Mouse (Mus musculus) layer of hippocampus, postnatal 36 days (tissue): ENCODE data around the gene Pop5. TPM values are rescaled to one million over a fixed set of nuclear protein-coding genes. Genes with fewer than 3 reads are reported as not detected.

Source experiments
- DNase-seq, 2 experiments: peaks; one replicate each; pipeline ENCODE4 v3.0.0; 2022
- total RNA-seq, 2 experiments: library from RNA; stranded (reverse); gene quantifications; 2 replicates each; pipeline ENCODE4 v1.2.3; 2021

Pop5 gene
- 100 to 1,000 TPM; 117 to 122 TPM for total RNA-seq

GRCm38 (mm10) chr5:115235786-115236263 lies at the start of gene Pop5:
Gene Pop5, plus strand, starts transcription at chr5:115235836.
- peak; percentile 87 to 91 for DNase-seq

GRCm38 (mm10) chr5:115186371-115187073 lies 49.1 kb upstream of the Pop5 start:
- DNase-seq, result peak; percentile 27 to 37

GRCm38 (mm10) chr5:115187188-115188131 lies 48.2 kb upstream of the Pop5 start:
- DNase-seq, result peak; percentile 85 to 89

GRCm38 (mm10) chr5:115188824-115189223 lies 46.8 kb upstream of the Pop5 start:
- DNase-seq, result no peak

GRCm38 (mm10) chr5:115190081-115190480 lies 45.6 kb upstream of the Pop5 start:
- no peak for DNase-seq

GRCm38 (mm10) chr5:115191880-115192827 lies 43.5 kb upstream of the Pop5 start:
- DNase-seq, result no peak

- no peak for DNase-seq
These were observed 42.8 kb upstream of the Pop5 start for GRCm38 (mm10) chr5:115192828-115193195.

- peak in 1 of 2 experiments; percentile 31 for DNase-seq
These were observed 42.4 kb upstream of the Pop5 start for GRCm38 (mm10) chr5:115193226-115193625.

GRCm38 (mm10) chr5:115193669-115194625 lies 41.7 kb upstream of the Pop5 start, which contains the start of gene Cabp1:
Gene Cabp1, minus strand, starts transcription at chr5:115194381.
- DNase-seq, result peak in 1 of 2 experiments; percentile 54

- DNase-seq, result no peak
These were observed 40.9 kb upstream of the Pop5 start for GRCm38 (mm10) chr5:115194626-115195221.

GRCm38 (mm10) chr5:115203735-115204561 lies 31.7 kb upstream of the Pop5 start:
- DNase-seq, result no peak

- DNase-seq, result peak; percentile 51 to 54
These were observed 30.9 kb upstream of the Pop5 start for GRCm38 (mm10) chr5:115204562-115205311.

GRCm38 (mm10) chr5:115207244-115207643 lies 28.4 kb upstream of the Pop5 start:
- DNase-seq, result no peak

- DNase-seq, result no peak
These were observed 27.7 kb upstream of the Pop5 start for GRCm38 (mm10) chr5:115207892-115208291.

- no peak for DNase-seq
These were observed 27.0 kb upstream of the Pop5 start for GRCm38 (mm10) chr5:115208601-115209000.

GRCm38 (mm10) chr5:115210380-115210779 lies 25.3 kb upstream of the Pop5 start:
- DNase-seq, result no peak

GRCm38 (mm10) chr5:115212451-115212850 lies 23.2 kb upstream of the Pop5 start:
- DNase-seq, result no peak

- no peak for DNase-seq
These were observed 22.8 kb upstream of the Pop5 start for GRCm38 (mm10) chr5:115212861-115213260.

GRCm38 (mm10) chr5:115214864-115215263 lies 20.8 kb upstream of the Pop5 start:
- peak; percentile 53 to 62 for DNase-seq
